Mouse (Mus musculus) heart, postnatal 0 days (tissue): ENCODE measurements around the gene Elmsan1.

Experiments used
- CTCF ChIP-seq: IDR thresholded peaks from 2 replicates; pipeline ENCODE4 v1.5.1; 2016; ENCODE audit warnings: antibody characterized with exemption, control low read depth, low read depth
- EP300 ChIP-seq: IDR thresholded peaks from 2 replicates; pipeline ENCODE4 v1.6.1; 2016; ENCODE audit warnings: antibody characterized with exemption, low read depth

- TF ChIP-seq CTCF (no peak), EP300 (no peak)
Observed at GRCm38 (mm10) chr12:84202561-84202960, 16.1 kb downstream of the Elmsan1 start.
